Mouse (Mus musculus) 3134 (cell line): Measurements from ENCODE around the gene Rfx8.
A peak's percentile ranks its signal among the peaks of the same experiment; 100 is the strongest.

Experiments
- DNase-seq: peaks from one replicate; pipeline ENCODE4 v3.0.0-alpha.2; 2011; ENCODE audit warnings: low spot score; ENCODE audit not compliant: insufficient read length; ENCODE audit errors: extremely low read depth

The Rfx8 gene

GRCm38 (mm10) chr1:39720632-39721350 is at the start of gene Rfx8:
Rfx8 (minus strand) TSS chr1:39720997.
- DNase-seq: no peak

DNA sequence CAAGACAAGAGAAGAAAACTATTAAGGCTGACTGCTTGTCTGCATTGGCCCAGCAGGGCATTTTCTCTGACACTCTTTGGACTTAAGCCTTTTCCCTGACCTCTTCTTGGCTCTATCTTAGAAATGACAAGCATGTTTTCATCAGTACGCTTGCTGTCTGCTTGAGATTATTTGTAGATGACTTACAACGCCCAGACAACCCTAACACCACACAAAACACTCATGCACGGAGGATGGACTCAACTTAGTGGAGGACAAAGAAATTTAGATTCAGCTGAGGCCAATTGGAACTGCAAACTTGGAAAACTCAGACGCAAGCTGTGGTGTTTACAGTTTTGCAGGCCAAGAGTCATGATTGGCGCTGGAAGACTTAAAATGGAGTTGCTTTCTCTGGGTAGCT is 49.6 kb upstream of the Rfx8 start:
- no peak for DNase-seq

GRCm38 (mm10) chr1:39768017-39768416 is 47.2 kb upstream of the Rfx8 start:
- DNase-seq: no peak

- DNase-seq: no peak
Observed at GRCm38 (mm10) chr1:39765854-39766493, 45.2 kb upstream of the Rfx8 start.

GRCm38 (mm10) chr1:39762025-39762370 is 41.2 kb upstream of the Rfx8 start:
- DNase-seq: peak; percentile 87

GRCm38 (mm10) chr1:39761211-39762024 is 40.6 kb upstream of the Rfx8 start:
- DNase-seq: peak; percentile 91

DNA sequence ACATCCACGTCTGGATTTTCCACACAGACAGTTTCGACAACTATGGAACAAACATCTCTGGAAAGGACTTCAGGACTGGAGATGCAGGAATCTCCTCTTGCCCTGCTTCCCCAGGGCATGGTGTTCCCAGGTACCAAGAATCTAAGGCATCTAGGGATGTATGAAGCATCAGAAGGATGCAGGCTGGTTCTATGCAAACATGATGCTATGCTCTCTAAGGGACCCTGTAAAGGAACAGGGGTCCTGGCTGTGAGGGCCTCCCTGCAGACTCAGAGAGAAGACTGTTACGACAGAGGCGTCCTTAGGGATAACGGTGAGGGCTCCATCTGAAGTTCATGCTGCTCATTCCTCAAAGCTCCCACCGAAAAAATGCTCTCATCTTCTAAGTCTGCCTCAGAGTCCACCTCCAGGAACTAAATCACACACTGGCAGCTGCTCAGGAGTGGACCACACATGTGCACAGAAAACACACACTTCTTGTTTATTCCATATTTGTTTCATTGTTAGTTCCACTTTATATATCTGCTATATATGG is 39.5 kb upstream of the Rfx8 start:
- DNase-seq: no peak

- DNase-seq: peak; percentile 84
Observed at GRCm38 (mm10) chr1:39759231-39760175, 38.7 kb upstream of the Rfx8 start.

GRCm38 (mm10) chr1:39758244-39758643 is 37.4 kb upstream of the Rfx8 start:
- DNase-seq: peak; percentile 67

GRCm38 (mm10) chr1:39756952-39757351 is 36.2 kb upstream of the Rfx8 start:
- no peak for DNase-seq

GRCm38 (mm10) chr1:39754224-39754957 is 33.6 kb upstream of the Rfx8 start:
- DNase-seq: peak; percentile 66

GRCm38 (mm10) chr1:39751537-39751936 is 30.7 kb upstream of the Rfx8 start:
- no peak for DNase-seq

DNA sequence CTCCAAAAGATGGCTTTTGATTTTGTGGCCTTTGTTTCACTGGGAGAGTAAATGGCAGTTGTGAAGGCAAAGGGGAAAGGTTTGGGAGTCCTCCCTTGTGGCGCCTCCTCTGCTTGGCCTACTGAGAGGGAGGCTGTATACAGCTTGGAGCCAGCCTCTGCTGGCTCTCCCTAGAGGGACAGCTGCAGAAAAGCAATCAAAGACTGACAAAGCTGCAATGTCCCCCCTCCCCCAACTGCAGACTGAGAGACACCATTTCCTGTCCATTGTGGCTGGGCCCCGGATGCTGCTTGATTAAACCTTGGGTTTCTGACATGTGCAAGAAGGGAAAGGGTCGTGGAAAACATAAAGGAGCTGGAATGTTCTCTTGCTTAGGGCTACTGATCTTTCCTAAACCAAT is 28.9 kb upstream of the Rfx8 start:
- no peak for DNase-seq

GRCm38 (mm10) chr1:39749214-39749613 is 28.4 kb upstream of the Rfx8 start:
- no peak for DNase-seq

DNA sequence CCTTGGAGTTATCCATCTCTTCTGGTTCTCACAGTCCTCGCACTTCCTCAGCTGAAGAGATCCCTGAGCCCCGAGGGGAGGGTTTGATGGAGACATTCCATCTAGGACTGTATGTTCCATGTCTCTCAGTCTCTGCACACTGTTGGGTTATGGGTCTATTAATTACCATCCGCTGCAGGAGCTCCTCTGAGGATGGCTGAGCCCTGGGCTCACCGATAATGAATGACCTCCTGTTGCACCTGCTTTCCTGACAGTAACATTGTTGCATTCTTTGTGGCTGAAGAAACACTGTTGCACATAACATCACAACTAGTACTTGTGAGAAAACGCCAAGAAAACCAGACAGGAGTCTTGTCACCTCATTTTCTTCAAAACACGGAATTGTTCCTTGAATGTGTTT is 27.9 kb upstream of the Rfx8 start:
- no peak for DNase-seq

DNA sequence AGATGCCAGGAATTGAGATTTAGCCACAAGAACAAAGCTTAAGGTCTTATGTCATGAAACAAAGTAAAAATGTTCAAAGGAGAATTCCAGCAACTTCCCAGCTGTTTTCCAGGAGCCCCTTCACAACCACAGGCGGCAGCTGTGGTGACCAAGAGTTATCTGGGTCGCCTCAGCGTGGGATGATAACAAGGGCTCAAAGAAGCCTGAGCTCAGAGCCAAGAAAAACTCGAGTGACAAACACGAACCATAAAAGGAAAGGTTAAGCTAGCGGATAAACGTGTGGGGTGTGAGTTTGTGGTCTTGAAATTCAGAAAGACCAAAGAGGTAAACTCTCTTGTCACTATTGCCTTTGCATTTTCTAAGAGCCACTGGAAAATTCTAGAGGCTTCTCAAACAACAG is 25.7 kb upstream of the Rfx8 start:
- DNase-seq: no peak

DNA sequence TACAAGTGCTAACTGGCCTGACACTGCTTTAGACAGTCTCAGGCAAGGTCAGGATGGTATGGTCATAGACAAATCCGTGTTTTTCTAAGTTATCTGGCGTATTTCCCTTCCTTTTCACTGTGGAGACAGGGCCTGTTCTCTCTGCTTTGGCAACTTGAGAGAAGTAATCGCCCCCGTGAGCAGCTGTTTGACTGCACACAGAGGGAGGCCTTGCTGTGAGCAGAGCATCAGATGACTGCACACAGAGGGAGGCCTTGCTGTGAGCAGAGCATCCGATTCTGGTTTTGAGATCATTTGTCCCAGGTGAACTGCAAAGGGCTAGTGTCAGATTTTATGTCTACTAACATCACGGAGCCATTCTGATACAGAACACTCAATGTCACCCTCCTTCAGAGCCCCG is 20.2 kb upstream of the Rfx8 start:
- DNase-seq: no peak

GRCm38 (mm10) chr1:39740002-39740401 is 19.2 kb upstream of the Rfx8 start:
- DNase-seq: no peak

GRCm38 (mm10) chr1:39735927-39736604 is 15.3 kb upstream of the Rfx8 start:
- no peak for DNase-seq
